Mouse (Mus musculus) MEL (cell line): Measurements from ENCODE around the gene Tmem235. TPM values are rescaled to one million over a fixed set of nuclear protein-coding genes. Genes with fewer than 3 reads are reported as not detected.

Source experiments
- DNase-seq: peaks from one replicate; pipeline ENCODE4 v3.0.0; 2011; ENCODE audit warnings: low read depth, low spot score
- H3K27ac ChIP-seq: 2 replicates; pipeline ENCODE4 v1.5.1; 2012; ENCODE audit warnings: low read depth, mild to moderate bottlenecking, control low read depth, low read length, moderate library complexity; ENCODE audit not compliant: control insufficient read depth
- H3K27me3 ChIP-seq, 2 experiments: fragments of 150-350 bp in 1 of 2; sonication (generic) in 1 of 2; 2 replicates each; pipeline ENCODE4 v1.6.1; 2012; ENCODE audit warnings: low read length in 2 of 2, mild to moderate bottlenecking in 2 of 2, improper control_type of control experiment in 1 of 2, moderate library complexity in 1 of 2; ENCODE audit not compliant: insufficient read depth in 2 of 2, control insufficient read depth in 1 of 2
- H3K36me3 ChIP-seq, 2 experiments: 2 replicates each; pipeline ENCODE4 v1.6.1; 2012 to 2014; ENCODE audit warnings: low read length in 2 of 2, improper control_type of control experiment in 1 of 2, inconsistent platforms in 1 of 2, mild to moderate bottlenecking in 1 of 2; ENCODE audit not compliant: insufficient read depth in 2 of 2, control insufficient read depth in 1 of 2
- H3K4me1 ChIP-seq, 2 experiments: fragments of 150-350 bp in 1 of 2; sonication (generic) in 1 of 2; 2 replicates each; pipeline ENCODE4 v1.6.1; 2012; ENCODE audit warnings: low read length in 2 of 2, improper control_type of control experiment in 1 of 2, mild to moderate bottlenecking in 1 of 2; ENCODE audit not compliant: insufficient read depth in 2 of 2, control insufficient read depth in 1 of 2
- H3K4me3 ChIP-seq, 2 experiments: fragments of 150-350 bp in 1 of 2; sonication (generic) in 1 of 2; 2 replicates each; pipeline ENCODE4 v1.5.1; 2012; ENCODE audit warnings: low read depth in 2 of 2, low read length in 2 of 2, mild to moderate bottlenecking in 2 of 2, moderate library complexity in 2 of 2, control low read depth in 1 of 2, improper control_type of control experiment in 1 of 2; ENCODE audit not compliant: control insufficient read depth in 1 of 2, insufficient read depth in 1 of 2
- H3K79me2 ChIP-seq: 2 replicates; pipeline ENCODE4 v1.6.1; 2012; ENCODE audit warnings: mild to moderate bottlenecking, low read length, moderate library complexity; ENCODE audit not compliant: control insufficient read depth, poor library complexity, insufficient read depth
- H3K9ac ChIP-seq: 2 replicates; pipeline ENCODE4 v1.6.1; 2012; ENCODE audit warnings: low read depth, mild to moderate bottlenecking, control low read depth, low read length, moderate library complexity; ENCODE audit not compliant: control insufficient read depth, poor library complexity, severe bottlenecking
- H3K9me3 ChIP-seq: fragments of 150-350 bp; sonication (generic); replicated peaks from 2 replicates; pipeline ENCODE4 v1.6.1; 2012; ENCODE audit warnings: mild to moderate bottlenecking, low read length, improper control_type of control experiment, moderate library complexity; ENCODE audit not compliant: insufficient read depth
- BHLHE40 ChIP-seq: IDR thresholded peaks from 2 replicates; pipeline ENCODE4 v1.6.1; 2012; ENCODE audit warnings: low read depth, mild to moderate bottlenecking, inconsistent platforms, low read length, improper control_type of control experiment, borderline replicate concordance
- CTCF ChIP-seq, 3 experiments: IDR thresholded peaks in 2 of 3; conservative IDR thresholded peaks in 1 of 3; 2 replicates each; pipeline ENCODE4 v1.5.1; 2011 to 2012; ENCODE audit warnings: low read length in 3 of 3, low read depth in 2 of 3, mild to moderate bottlenecking in 2 of 3, improper control_type of control experiment in 1 of 3, inconsistent platforms in 1 of 3, mixed read lengths in 1 of 3, moderate library complexity in 1 of 3; ENCODE audit not compliant: control insufficient read depth in 1 of 3, insufficient read depth in 1 of 3, poor library complexity in 1 of 3, severe bottlenecking in 1 of 3
- GATA1 ChIP-seq: IDR thresholded peaks from 2 replicates; pipeline ENCODE4 v1.6.1; 2011; ENCODE audit warnings: low read depth, low read length, improper control_type of control experiment
- HCFC1 ChIP-seq: IDR thresholded peaks from 2 replicates; pipeline ENCODE4 v1.6.1; 2012; ENCODE audit warnings: low read depth, mild to moderate bottlenecking, inconsistent platforms, low read length, improper control_type of control experiment, moderate library complexity
- JUND ChIP-seq: IDR thresholded peaks from 2 replicates; pipeline ENCODE4 v1.6.1; 2011; ENCODE audit warnings: low read depth, mild to moderate bottlenecking, improper control_type of control experiment, low read length
- KAT2A ChIP-seq: conservative IDR thresholded peaks from 2 replicates; pipeline ENCODE4 v1.6.1; 2012; ENCODE audit warnings: low read depth, low read length, improper control_type of control experiment, inconsistent platforms
- MXI1 ChIP-seq: IDR thresholded peaks from 2 replicates; pipeline ENCODE4 v1.6.1; 2011; ENCODE audit warnings: mild to moderate bottlenecking, low read depth, low read length, improper control_type of control experiment
- POLR2AphosphoS5 ChIP-seq: IDR thresholded peaks from 2 replicates; pipeline ENCODE4 v1.6.1; 2012; ENCODE audit warnings: low read depth, borderline replicate concordance, mild to moderate bottlenecking, inconsistent platforms, low read length, moderate library complexity, mixed read lengths
- RAD21 ChIP-seq: IDR thresholded peaks from 2 replicates; pipeline ENCODE4 v1.6.1; 2011; ENCODE audit warnings: mild to moderate bottlenecking, low read depth, low read length, improper control_type of control experiment
- SMC3 ChIP-seq: IDR thresholded peaks from 2 replicates; pipeline ENCODE4 v1.6.1; 2011; ENCODE audit warnings: low read depth, low read length, improper control_type of control experiment
- TCF12 ChIP-seq: IDR thresholded peaks from 2 replicates; pipeline ENCODE4 v1.6.1; 2014; ENCODE audit warnings: low read depth, mild to moderate bottlenecking, inconsistent platforms, low read length, improper control_type of control experiment, moderate library complexity
- USF2 ChIP-seq, 2 experiments: IDR thresholded peaks; 2 replicates each; pipeline ENCODE4 v1.6.1; 2011 to 2012; ENCODE audit warnings: improper control_type of control experiment in 2 of 2, low read length in 2 of 2, borderline replicate concordance in 1 of 2, inconsistent platforms in 1 of 2, low read depth in 1 of 2, mild to moderate bottlenecking in 1 of 2; ENCODE audit not compliant: insufficient read depth in 1 of 2
- ZC3H11A ChIP-seq: IDR thresholded peaks from 2 replicates; pipeline ENCODE4 v1.6.1; 2012; ENCODE audit warnings: low read depth, mild to moderate bottlenecking, inconsistent platforms, low read length, improper control_type of control experiment
- ZKSCAN1 ChIP-seq: IDR thresholded peaks from 2 replicates; pipeline ENCODE4 v1.6.1; 2012; ENCODE audit warnings: low read depth, mild to moderate bottlenecking, inconsistent platforms, low read length, improper control_type of control experiment, moderate library complexity
- ZMIZ1 ChIP-seq: IDR thresholded peaks from 2 replicates; pipeline ENCODE4 v1.6.1; 2012; ENCODE audit warnings: low read depth, mild to moderate bottlenecking, inconsistent platforms, low read length, improper control_type of control experiment, moderate library complexity
- polyA plus RNA-seq, 2 experiments: library from polyadenylated mRNA; stranded (reverse) in 1 of 2; unstranded in 1 of 2; fragments of >175 nt in 1 of 2; fragments of >200 nt in 1 of 2; gene quantifications; 2 replicates each; pipeline versions ENCODE4 v1.2.1 to v1.2.4; 2012; ENCODE audit warnings: low replicate concordance in 2 of 2, low read depth in 1 of 2; ENCODE audit not compliant: insufficient read length in 2 of 2, insufficient read depth in 1 of 2, missing spikeins in 1 of 2
- total RNA-seq: library from RNA; depleted of rRNA; stranded (reverse); fragments of 300-350 nt; gene quantifications from 2 replicates; pipeline ENCODE4 v1.2.3, GENCODE M21; 2012

Gene Tmem235
- total and polyA plus RNA-seq, 3 experiments = 0.04 TPM; not detected in 1

- TF ChIP-seq ZMIZ1 (no peak), ZKSCAN1 (no peak), JUND (no peak), HCFC1 (0 out of 2 replicates have a peak, but pooled peaks have one; percentile 35), TCF12 (no peak)
- no peak within 1 kb of the TSS for H3K9ac ChIP-seq
- H3K4me1 ChIP-seq = peaks cover 0 to 3% of the 10 kb centered on the region in 2 experiments; a peak in 1 of 4 replicates
- no peak for DNase-seq
- H3K9me3 ChIP-seq = no peaks in the 10 kb centered on the region
- peaks cover 2 to 3% of the 10 kb centered on the region in 2 experiments; a peak in 3 of 4 replicates for H3K27me3 ChIP-seq
- no peaks in the 10 kb centered on the region for H3K79me2 ChIP-seq
- no peak within 1 kb of the TSS for H3K27ac ChIP-seq
- no peaks in the 10 kb centered on the region for H3K36me3 ChIP-seq
- no peak within 1 kb of the TSS for H3K4me3 ChIP-seq
Measured at GRCm38 (mm10) chr11:117872861-117873608, 12.5 kb downstream of the Tmem235 start, which contains the start of gene Tha1. Gene Tha1 (minus strand): TSS chr11:117873481.

DNA sequence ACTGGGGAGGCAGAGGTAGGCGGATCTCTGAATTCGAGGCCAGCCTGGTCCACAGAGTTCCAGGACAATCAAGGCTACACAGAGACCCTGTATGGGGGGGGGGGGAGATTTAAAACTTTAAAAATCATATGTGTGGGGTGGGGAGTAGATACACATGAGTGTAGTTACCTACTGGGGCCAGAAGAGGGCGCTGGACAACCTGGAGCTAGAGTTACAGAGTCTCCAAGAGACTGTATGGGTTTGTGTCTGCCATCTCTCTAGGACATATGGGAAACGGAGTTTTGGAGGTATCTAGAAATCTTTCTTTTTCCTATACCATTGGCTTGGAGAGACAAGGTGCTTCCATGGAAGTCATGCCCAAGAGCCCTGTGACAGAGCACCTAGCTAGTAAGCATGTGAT is 13.9 kb downstream of the Tmem235 start:
- Histone ChIP-seq H3K79me2 (no peaks in the 10 kb centered on the region), H3K4me1 (peaks cover 0 to 3% of the 10 kb centered on the region in 2 experiments; a peak in 3 of 4 replicates), H3K9ac (no peak overlapping the region), H3K27me3 (peaks cover 2 to 3% of the 10 kb centered on the region in 2 experiments; a peak in 3 of 4 replicates), H3K36me3 (no peaks in the 10 kb centered on the region), H3K27ac (no peak overlapping the region), H3K4me3 (no peak overlapping the region), H3K9me3 (no peaks in the 10 kb centered on the region)
- peak; percentile 56 for TF ChIP-seq ZC3H11A
- no peak for TF ChIP-seq MXI1
- 0 out of 2 replicates have a peak, but pooled peaks have one; percentile 17 for TF ChIP-seq BHLHE40
- TF ChIP-seq RAD21 = peak; percentile 46
- TF ChIP-seq CTCF (IDR thresholded peaks at IDR 0.05 in 2 of 3, conservative IDR thresholded peaks at IDR 0.05 in 1 of 3; ENCODE audit: control insufficient read depth in 1 of 3, insufficient read depth in 1 of 3, low read depth in 2 of 3, low read length in 3 of 3, poor library complexity in 1 of 3, severe bottlenecking in 1 of 3) = peak; percentile 65 to 72 (median 66)
- TF ChIP-seq SMC3 = peak; percentile 58
- TF ChIP-seq HCFC1 = no peak
- peak; percentile 42 for DNase-seq

- Histone ChIP-seq H3K9ac (no peak overlapping the region), H3K27me3 (peaks cover 2 to 3% of the 10 kb centered on the region in 2 experiments; a peak in 3 of 4 replicates), H3K4me3 (no peak overlapping the region), H3K36me3 (no peaks in the 10 kb centered on the region), H3K79me2 (no peaks in the 10 kb centered on the region), H3K27ac (no peak overlapping the region), H3K4me1 (peaks cover 0 to 5% of the 10 kb centered on the region in 2 experiments; a peak in 3 of 4 replicates), H3K9me3 (no peaks in the 10 kb centered on the region)
- no peak for DNase-seq
- TF ChIP-seq GATA1 (no peak), USF2 (IDR thresholded peaks at IDR 0.05; ENCODE audit: borderline replicate concordance in 1 of 2, insufficient read depth in 1 of 2, low read depth in 1 of 2, low read length in 2 of 2) (no peak), POLR2AphosphoS5 (no peak), KAT2A (no peak), RAD21 (no peak), ZC3H11A (no peak)
Measured at GRCm38 (mm10) chr11:117875681-117876080, 15.1 kb downstream of the Tmem235 start.
